Comparison of ENCODE assay signal across 1 mouse cellular context in the genomic region with DNA sequence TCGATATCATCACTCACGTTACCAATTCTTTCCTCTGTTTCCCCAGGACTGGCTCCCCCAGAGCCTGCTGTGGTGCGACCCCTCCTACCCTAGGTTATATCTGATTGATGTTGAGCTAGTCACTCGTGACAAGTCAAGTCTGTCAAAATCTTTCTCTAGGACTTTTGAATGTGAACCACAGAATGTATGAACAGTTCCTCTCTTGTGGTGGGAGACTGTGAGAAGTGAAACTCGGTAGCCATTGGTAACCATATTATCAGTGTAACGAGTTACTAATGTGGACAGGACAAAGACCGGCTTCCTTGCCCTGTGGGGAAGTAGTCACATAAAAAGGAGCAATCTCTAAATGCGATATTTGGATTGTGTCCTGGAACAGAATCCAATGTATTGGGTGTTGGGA.
TF ChIP-seq lines count a peak whose summit lies in the region.

No protein-coding gene starts in this region.

TF ChIP-seq in CH12.LX, 34 proteins besides CTCF, POLR2A, EP300 and RAD21 (continued from another document):
- TF ChIP-seq ZNF384 (IDR thresholded peaks at IDR 0.05; ENCODE audit: low read depth, low read length) (no peak; the same call in 1 of the 2 replicates), SMC3 (IDR thresholded peaks at IDR 0.05; ENCODE audit: low read depth, low read length) (no peak), GABPA (IDR thresholded peaks at IDR 0.05; ENCODE audit: insufficient replicate concordance, low read depth, low read length) (no peak), TCF12 (IDR thresholded peaks at IDR 0.05; ENCODE audit: low read depth, low read length) (peak; percentile 78), CHD2 (IDR thresholded peaks at IDR 0.05; ENCODE audit: low read length) (no peak), ELF1 (IDR thresholded peaks at IDR 0.05; ENCODE audit: low read depth, low read length) (no peak)
